Mouse (Mus musculus): Measurements from ENCODE around the gene Gm26602. TPM values are rescaled to one million over a fixed set of nuclear protein-coding genes. Genes with fewer than 3 reads are reported as not detected.

Gene Gm26602
- polyA plus RNA-seq, 1 experiment from 2014 or later = 18.3 TPM

GRCm38 (mm10) chr10:79896306-79896705 is 14.3 kb upstream of the Gm26602 start:
- H3K36me3 ChIP-seq (ENCODE audit: control insufficient read depth, insufficient read depth, low read length) = peaks cover 25% of the 10 kb centered on the region
- WGBS = 87% methylated on average over 16 of the region's 16 CpGs

GRCm38 (mm10) chr10:79896814-79897213 is 13.8 kb upstream of the Gm26602 start:
- Histone ChIP-seq H3K9ac (ENCODE audit: low read depth, low read length) (no peak overlapping the region), H3K4me2 (ENCODE audit: low read length) (no peak overlapping the region), H3K27ac (ENCODE audit: low read depth, low read length) (no peak overlapping the region), H3K36me3 (ENCODE audit: control insufficient read depth, insufficient read depth, low read length) (peaks cover 25% of the 10 kb centered on the region), H3K27me3 (replicated peaks; ENCODE audit: control insufficient read depth, insufficient read depth, low read length) (no peaks in the 10 kb centered on the region; the same call in 1 of the 2 replicates), H3K9me3 (ENCODE audit: control insufficient read depth, low read length) (no peaks in the 10 kb centered on the region), H3K4me1 (ENCODE audit: control insufficient read depth, insufficient read depth, low read depth, low read length) (peaks cover 10% of the 10 kb centered on the region), H3K4me3 (ENCODE audit: low read length) (no peak overlapping the region)
- ATAC-seq = no peak
- 87% methylated on average over 13 of the region's 13 CpGs for WGBS

More at GRCm38 (mm10) chr10:79896306-79896705, 14.3 kb upstream of the Gm26602 start:
- Histone ChIP-seq H3K4me3 (ENCODE audit: low read length) (no peak overlapping the region), H3K4me2 (ENCODE audit: low read length) (no peak overlapping the region), H3K4me1 (ENCODE audit: control insufficient read depth, insufficient read depth, low read depth, low read length) (peaks cover 8% of the 10 kb centered on the region), H3K9me3 (ENCODE audit: control insufficient read depth, low read length) (no peaks in the 10 kb centered on the region), H3K27me3 (replicated peaks; ENCODE audit: control insufficient read depth, insufficient read depth, low read length) (no peaks in the 10 kb centered on the region; the same call in 1 of the 2 replicates), H3K9ac (ENCODE audit: low read depth, low read length) (no peak overlapping the region), H3K27ac (ENCODE audit: low read depth, low read length) (no peak overlapping the region)
- ATAC-seq = no peak

GRCm38 (mm10) chr10:79897316-79898245 is 13.1 kb upstream of the Gm26602 start:
- no peak for ATAC-seq
- WGBS = 57% methylated on average over 20 of the region's 20 CpGs
- Histone ChIP-seq H3K9me3 (ENCODE audit: control insufficient read depth, low read length) (no peaks in the 10 kb centered on the region), H3K27me3 (replicated peaks; ENCODE audit: control insufficient read depth, insufficient read depth, low read length) (no peaks in the 10 kb centered on the region; the same call in 1 of the 2 replicates), H3K4me1 (ENCODE audit: control insufficient read depth, insufficient read depth, low read depth, low read length) (peaks cover 10% of the 10 kb centered on the region), H3K27ac (ENCODE audit: low read depth, low read length) (no peak overlapping the region), H3K36me3 (ENCODE audit: control insufficient read depth, insufficient read depth, low read length) (peaks cover 25% of the 10 kb centered on the region), H3K4me3 (ENCODE audit: low read length) (no peak overlapping the region), H3K4me2 (ENCODE audit: low read length) (no peak overlapping the region), H3K9ac (ENCODE audit: low read depth, low read length) (no peak overlapping the region)

- Histone ChIP-seq H3K27me3 (replicated peaks; ENCODE audit: control insufficient read depth, insufficient read depth, low read length) (no peaks in the 10 kb centered on the region; the same call in 1 of the 2 replicates), H3K4me2 (ENCODE audit: low read length) (no peak overlapping the region), H3K4me1 (ENCODE audit: control insufficient read depth, insufficient read depth, low read depth, low read length) (peaks cover 10% of the 10 kb centered on the region), H3K36me3 (ENCODE audit: control insufficient read depth, insufficient read depth, low read length) (peaks cover 27% of the 10 kb centered on the region), H3K9me3 (ENCODE audit: control insufficient read depth, low read length) (no peaks in the 10 kb centered on the region), H3K27ac (ENCODE audit: low read depth, low read length) (no peak overlapping the region), H3K4me3 (ENCODE audit: low read length) (no peak overlapping the region), H3K9ac (ENCODE audit: low read depth, low read length) (peak overlapping the region; percentile 43; the same call in 1 of the 2 replicates)
- WGBS = 10% methylated on average over 2 of the region's 2 CpGs
- peak; percentile 51; the same call in 1 of the 2 replicates for ATAC-seq
Observed at GRCm38 (mm10) chr10:79900951-79901410, 9.7 kb upstream of the Gm26602 start.

GRCm38 (mm10) chr10:79906712-79907111 is 3.9 kb upstream of the Gm26602 start:
- Histone ChIP-seq H3K4me2 (ENCODE audit: low read length) (no peak overlapping the region), H3K27me3 (replicated peaks; ENCODE audit: control insufficient read depth, insufficient read depth, low read length) (no peaks in the 10 kb centered on the region), H3K9ac (ENCODE audit: low read depth, low read length) (no peak overlapping the region), H3K9me3 (ENCODE audit: control insufficient read depth, low read length) (no peaks in the 10 kb centered on the region), H3K27ac (ENCODE audit: low read depth, low read length) (no peak overlapping the region), H3K4me3 (ENCODE audit: low read length) (no peak overlapping the region), H3K36me3 (ENCODE audit: control insufficient read depth, insufficient read depth, low read length) (peaks cover 21% of the 10 kb centered on the region), H3K4me1 (ENCODE audit: control insufficient read depth, insufficient read depth, low read depth, low read length) (peaks cover 6% of the 10 kb centered on the region)
- no peak for ATAC-seq
- 89% methylated on average over 8 of the region's 9 CpGs for WGBS

GRCm38 (mm10) chr10:79907415-79907814 is 3.2 kb upstream of the Gm26602 start:
- H3K4me2 ChIP-seq (ENCODE audit: low read length) = no peak overlapping the region
- no peak for ATAC-seq

GRCm38 (mm10) chr10:79908167-79909091 is 2.2 kb upstream of the Gm26602 start, which contains the start of gene Med16:
Gene Med16, minus strand, starts transcription at chr10:79908923.
- peak within 1 kb of the TSS; percentile 91 for H3K9ac ChIP-seq (ENCODE audit: low read depth, low read length)
- ATAC-seq = peak; percentile 95
- H3K4me1 ChIP-seq (ENCODE audit: control insufficient read depth, insufficient read depth, low read depth, low read length) = peaks cover 6% of the 10 kb centered on the region
- H3K4me2 ChIP-seq (ENCODE audit: low read length) = peak within 1 kb of the TSS; percentile 61
- 2% methylated on average over 52 of the region's 52 CpGs for WGBS
- H3K4me3 ChIP-seq (ENCODE audit: low read length) = peak within 1 kb of the TSS; percentile 62
- H3K27me3 ChIP-seq (replicated peaks; ENCODE audit: control insufficient read depth, insufficient read depth, low read length) = no peaks in the 10 kb centered on the region
- H3K9me3 ChIP-seq (ENCODE audit: control insufficient read depth, low read length) = no peaks in the 10 kb centered on the region
- peak within 1 kb of the TSS; percentile 99 for H3K27ac ChIP-seq (ENCODE audit: low read depth, low read length)
- peaks cover 20% of the 10 kb centered on the region for H3K36me3 ChIP-seq (ENCODE audit: control insufficient read depth, insufficient read depth, low read length)

More at GRCm38 (mm10) chr10:79907415-79907814, 3.2 kb upstream of the Gm26602 start:
- no peaks in the 10 kb centered on the region for H3K27me3 ChIP-seq (replicated peaks; ENCODE audit: control insufficient read depth, insufficient read depth, low read length)
- H3K4me3 ChIP-seq (ENCODE audit: low read length) = no peak overlapping the region
- H3K9me3 ChIP-seq (ENCODE audit: control insufficient read depth, low read length) = no peaks in the 10 kb centered on the region
- WGBS = 94% methylated on average over 10 of the region's 10 CpGs
- H3K4me1 ChIP-seq (ENCODE audit: control insufficient read depth, insufficient read depth, low read depth, low read length) = peaks cover 6% of the 10 kb centered on the region
- H3K36me3 ChIP-seq (ENCODE audit: control insufficient read depth, insufficient read depth, low read length) = peaks cover 23% of the 10 kb centered on the region
- no peak overlapping the region for H3K27ac ChIP-seq (ENCODE audit: low read depth, low read length)
- no peak overlapping the region for H3K9ac ChIP-seq (ENCODE audit: low read depth, low read length)

GRCm38 (mm10) chr10:79909092-79909922 is 1.3 kb upstream of the Gm26602 start:
- H3K27me3 ChIP-seq (replicated peaks; ENCODE audit: control insufficient read depth, insufficient read depth, low read length) = no peaks in the 10 kb centered on the region
- peaks cover 20% of the 10 kb centered on the region for H3K36me3 ChIP-seq (ENCODE audit: control insufficient read depth, insufficient read depth, low read length)
- no peaks in the 10 kb centered on the region for H3K9me3 ChIP-seq (ENCODE audit: control insufficient read depth, low read length)
- H3K4me3 ChIP-seq (ENCODE audit: low read length) = peak overlapping the region; percentile 9
- H3K27ac ChIP-seq (ENCODE audit: low read depth, low read length) = peak overlapping the region; percentile 85
- H3K4me2 ChIP-seq (ENCODE audit: low read length) = peak overlapping the region; percentile 51
- 22% methylated on average over 14 of the region's 14 CpGs for WGBS
- H3K4me1 ChIP-seq (ENCODE audit: control insufficient read depth, insufficient read depth, low read depth, low read length) = peaks cover 11% of the 10 kb centered on the region
- ATAC-seq = peak; percentile 44
- peak overlapping the region; percentile 54 for H3K9ac ChIP-seq (ENCODE audit: low read depth, low read length)

Measured in hindbrain, embryonic 16.5 days (tissue).